ENCODE assay signal across 28 mouse cellular contexts in the genomic region with DNA sequence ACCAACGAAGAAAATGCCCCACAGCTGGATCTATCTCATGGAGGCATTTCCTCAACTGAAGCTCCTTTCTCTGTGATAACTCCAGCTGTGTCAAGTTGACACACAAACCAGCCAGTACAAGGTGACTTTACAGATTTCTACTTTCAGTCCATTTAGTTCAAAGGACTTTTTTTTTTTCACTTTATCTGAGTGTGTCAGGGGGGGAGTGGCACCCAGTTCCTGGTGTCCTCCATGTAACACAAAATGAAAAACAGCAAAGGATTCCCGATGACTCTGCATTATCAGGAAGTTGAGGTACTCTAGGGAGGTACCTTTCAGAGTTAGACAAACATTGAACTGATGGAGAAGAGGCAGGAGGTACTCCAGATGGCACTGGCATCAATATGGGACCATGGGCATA.
A peak's percentile ranks its signal among the peaks of the same experiment; 100 is the strongest.
DNase-seq lines count a peak whose midpoint lies in the region; ATAC-seq and TF ChIP-seq lines count a peak whose summit lies in the region.
"Had no signal": no experiment of that assay in that cellular context is flagged by ENCODE, and none has a peak within 500 bp of the region (broad histone marks: within the 10 kb centered on the region; RNA-seq: fewer than 3 reads in every experiment).

No protein-coding gene starts in this region.

- peaks cover 22% of the 10 kb centered on the region for H3K4me1 ChIP-seq in kidney, embryonic 15.5 days
- peaks cover 14% of the 10 kb centered on the region; the same call in 1 of the 2 replicates for H3K4me1 ChIP-seq in liver, embryonic 12.5 days
- H3K4me1 ChIP-seq in liver, postnatal 0 days (ENCODE audit: insufficient read depth) = peaks cover 3% of the 10 kb centered on the region; the same call in 1 of the 2 replicates
- peaks cover 22% of the 10 kb centered on the region for H3K4me1 ChIP-seq in midbrain, embryonic 10.5 days

- TF ChIP-seq EP300 in liver, postnatal 0 days (IDR thresholded peaks at IDR 0.05; ENCODE audit: low read depth) = 0 out of 2 replicates have a peak, but pooled peaks have one; percentile 26

- H3K27ac ChIP-seq in kidney, embryonic 15.5 days = peak overlapping the region; percentile 60
- no peak overlapping the region for H3K27ac ChIP-seq in liver, embryonic 12.5 days
- H3K27ac ChIP-seq in liver, postnatal 0 days (ENCODE audit: low read depth) = no peak overlapping the region
- no peak overlapping the region for H3K27ac ChIP-seq in midbrain, embryonic 10.5 days (replicated peaks)
- H3K27ac ChIP-seq: embryonic facial prominence, embryonic 12.5 days; embryonic facial prominence, embryonic 15.5 days; gastrocnemius, adult 2 months; hindbrain, embryonic 12.5 days had no signal

- no peak for DNase-seq in kidney, postnatal 4 days
- peak; percentile 19 for DNase-seq in c-Kit-positive CD71-positive TER-119-negative erythroid progenitor cells, embryonic 14.5 days (ENCODE audit: low read depth)
- DNase-seq in liver, postnatal 0 days = no peak
- no peak for DNase-seq in midbrain, embryonic 10.5 days (ENCODE audit: low spot score)
- DNase-seq in ovary, adult 18-20 months (ENCODE audit: low spot score) = no peak
- DNase-seq in spleen, postnatal 10 days (ENCODE audit: low spot score in 2 of 2) = no peak
- DNase-seq: adrenal gland, postnatal 10 days; adrenal gland, postnatal 36 days; B cell, adult 2 months; cerebellum, adult 11 months; cerebellum, adult 8-10 months; cerebellum, postnatal 10 days; cerebellum, postnatal 36 days; forebrain, postnatal 0 days; gastrocnemius, adult 2 months; gastrocnemius, postnatal 14 days; heart, adult 11 months had no signal

- no peak for TF ChIP-seq CTCF in liver, postnatal 0 days (IDR thresholded peaks at IDR 0.05; ENCODE audit: low read depth)

- 67% methylated on average over 2 of the region's 2 CpGs for WGBS in kidney, embryonic 15.5 days
- 17% methylated on average over 2 of the region's 2 CpGs for WGBS in liver, embryonic 12.5 days (ENCODE audit: insufficient replicate concordance)
- 45% methylated on average over 2 of the region's 2 CpGs for WGBS in liver, postnatal 0 days (ENCODE audit: insufficient replicate concordance)
- 75% methylated on average over 2 of the region's 2 CpGs for WGBS in midbrain, embryonic 10.5 days

- no peak for ATAC-seq in kidney, embryonic 15.5 days (replicated peaks; ENCODE audit: low FRiP score)
- peak; percentile 42; the same call in 1 of the 2 replicates for ATAC-seq in liver, embryonic 12.5 days
- ATAC-seq in liver, postnatal 0 days = no peak
- ATAC-seq: forebrain, embryonic 14.5 days; forebrain, postnatal 0 days; hindbrain, embryonic 16.5 days; Patski had no signal

- H3K36me3 ChIP-seq in kidney, embryonic 15.5 days = no peaks in the 10 kb centered on the region
- no peaks in the 10 kb centered on the region for H3K36me3 ChIP-seq in liver, embryonic 12.5 days
- no peaks in the 10 kb centered on the region for H3K36me3 ChIP-seq in liver, postnatal 0 days (replicated peaks; ENCODE audit: insufficient read depth, low read length)
- no peaks in the 10 kb centered on the region for H3K36me3 ChIP-seq in midbrain, embryonic 10.5 days
- H3K36me3 ChIP-seq: embryonic facial prominence, embryonic 12.5 days; embryonic facial prominence, embryonic 15.5 days; G1E; hindbrain, embryonic 12.5 days had no signal

- H3K4me3 ChIP-seq in kidney, embryonic 15.5 days (replicated peaks) = no peak overlapping the region
- no peak overlapping the region for H3K4me3 ChIP-seq in liver, embryonic 12.5 days
- H3K4me3 ChIP-seq in liver, postnatal 0 days (ENCODE audit: low read depth, low read length) = no peak overlapping the region
- H3K4me3 ChIP-seq in midbrain, embryonic 10.5 days = no peak overlapping the region
- H3K4me3 ChIP-seq: embryonic facial prominence, embryonic 12.5 days; embryonic facial prominence, embryonic 15.5 days; gastrocnemius, adult 2 months; hindbrain, embryonic 12.5 days had no signal

- H3K27me3 ChIP-seq in kidney, embryonic 15.5 days = no peaks in the 10 kb centered on the region
- H3K27me3 ChIP-seq in liver, embryonic 12.5 days (replicated peaks) = 0 out of 2 replicates have a peak, but pooled peaks cover 6% of the 10 kb centered on the region
- H3K27me3 ChIP-seq in liver, postnatal 0 days (ENCODE audit: insufficient read depth, low read length) = no peaks in the 10 kb centered on the region
- no peaks in the 10 kb centered on the region for H3K27me3 ChIP-seq in midbrain, embryonic 10.5 days (ENCODE audit: low read depth, poor library complexity, severe bottlenecking)
- H3K27me3 ChIP-seq: CH12.LX; embryonic facial prominence, embryonic 12.5 days; embryonic facial prominence, embryonic 15.5 days; hindbrain, embryonic 12.5 days; Patski had no signal

- H3K4me2 ChIP-seq in kidney, embryonic 15.5 days = no peak overlapping the region
- no peak overlapping the region for H3K4me2 ChIP-seq in liver, embryonic 12.5 days
- no peak overlapping the region for H3K4me2 ChIP-seq in liver, postnatal 0 days (ENCODE audit: low read depth, low read length)
- H3K4me2 ChIP-seq: embryonic facial prominence, embryonic 12.5 days; embryonic facial prominence, embryonic 15.5 days; heart, embryonic 11.5 days; hindbrain, embryonic 12.5 days had no signal

- H3K9ac ChIP-seq in kidney, embryonic 15.5 days = no peak overlapping the region
- H3K9ac ChIP-seq in liver, embryonic 12.5 days = no peak overlapping the region
- no peak overlapping the region for H3K9ac ChIP-seq in liver, postnatal 0 days (replicated peaks)
- H3K9ac ChIP-seq: embryonic facial prominence, embryonic 12.5 days; embryonic facial prominence, embryonic 15.5 days; forebrain, postnatal 0 days; hindbrain, embryonic 12.5 days had no signal

- no peaks in the 10 kb centered on the region for H3K9me3 ChIP-seq in kidney, embryonic 15.5 days (replicated peaks)
- no peaks in the 10 kb centered on the region for H3K9me3 ChIP-seq in liver, embryonic 12.5 days (replicated peaks)
- H3K9me3 ChIP-seq in liver, postnatal 0 days (ENCODE audit: low read length) = no peaks in the 10 kb centered on the region
- H3K9me3 ChIP-seq in midbrain, embryonic 10.5 days (replicated peaks) = no peaks in the 10 kb centered on the region
- H3K9me3 ChIP-seq: embryonic facial prominence, embryonic 12.5 days; embryonic facial prominence, embryonic 15.5 days; G1E; hindbrain, embryonic 12.5 days had no signal
